Mouse (Mus musculus) liver, adult 2 months (tissue): ENCODE results near the gene Lats2. TPM values are rescaled to one million over a fixed set of nuclear protein-coding genes. Genes with fewer than 3 reads are reported as not detected.
"Not testable (repeated sequence)": the region's sequence is repeated elsewhere in the genome, so short reads cannot be mapped to it uniquely, and the experiment has no call there.

Experiments
- DNase-seq: peaks from one replicate; pipeline ENCODE4 v3.0.0-alpha.2; 2011; ENCODE audit warnings: low read depth, low spot score; ENCODE audit errors: extremely low read depth
- H3K27ac ChIP-seq: fragments of 200-500 bp; replicated peaks from 2 replicates; pipeline ENCODE4 v1.5.1; 2012; ENCODE audit warnings: low read depth, mild to moderate bottlenecking, control low read depth, inconsistent platforms, low read length; ENCODE audit not compliant: insufficient read depth
- H3K27me3 ChIP-seq: fragments of 200-500 bp; 2 replicates; pipeline ENCODE4 v1.6.1; 2012; ENCODE audit warnings: mild to moderate bottlenecking, moderate library complexity, low read length, inconsistent platforms; ENCODE audit not compliant: control insufficient read depth, insufficient read depth
- H3K36me3 ChIP-seq: fragments of 200-500 bp; 2 replicates; pipeline ENCODE4 v1.6.1; 2012; ENCODE audit warnings: low read length, inconsistent platforms; ENCODE audit not compliant: control insufficient read depth, insufficient read depth
- H3K4me1 ChIP-seq: fragments of 200-500 bp; 2 replicates; pipeline ENCODE4 v1.6.1; 2011; ENCODE audit warnings: low read length; ENCODE audit not compliant: control insufficient read depth, insufficient read depth
- H3K4me3 ChIP-seq: fragments of 200-500 bp; 2 replicates; pipeline ENCODE4 v1.5.1; 2011; ENCODE audit warnings: low read depth, mild to moderate bottlenecking, control low read depth, low read length, moderate library complexity; ENCODE audit not compliant: insufficient read depth
- H3K79me2 ChIP-seq: fragments of 200-500 bp; 2 replicates; pipeline ENCODE4 v1.6.1; 2012; ENCODE audit warnings: inconsistent platforms, mild to moderate bottlenecking, low read length, moderate library complexity; ENCODE audit not compliant: control insufficient read depth, insufficient read depth
- H3K9ac ChIP-seq: fragments of 200-500 bp; 2 replicates; pipeline ENCODE4 v1.6.1; 2012; ENCODE audit warnings: low read depth, mild to moderate bottlenecking, control low read depth, inconsistent platforms, low read length
- CTCF ChIP-seq: fragments of 200-500 bp; IDR thresholded peaks from 2 replicates; pipeline ENCODE4 v1.5.1; 2011; ENCODE audit warnings: low read depth, low read length, control low read depth
- POLR2A ChIP-seq: fragments of 200-500 bp; IDR thresholded peaks from 2 replicates; pipeline ENCODE4 v1.6.1; 2011; ENCODE audit warnings: low read length, control low read depth; ENCODE audit not compliant: insufficient read depth; ENCODE audit errors: extremely low read depth
- WGBS: fragments of 180-500 bp; shearing (Covaris S2); methylation state at CpG from one replicate; pipeline ENCODE4 v1.1.7; 2018; 5-methylcytosine and 5-hydroxymethylcytosine counted together
- polyA plus RNA-seq: library from polyadenylated mRNA; depleted of rRNA; stranded (reverse); fragments of >200 nt; gene quantifications from 2 replicates; pipeline ENCODE4 v1.2.3, GENCODE M21; 2012
- total RNA-seq: library from RNA; depleted of rRNA; stranded (reverse); fragments of >200 nt; gene quantifications from 2 replicates; pipeline ENCODE4 v1.2.3, GENCODE M21; 2014

Lats2 gene
- total and polyA plus RNA-seq, 2 experiments: 8.6 to 8.8 TPM

GRCm38 (mm10) chr14:57760447-57761412 is 2.5 kb upstream of the Lats2 start:
- no peaks in the 10 kb centered on the region for H3K79me2 ChIP-seq
- no peak for DNase-seq
- TF ChIP-seq POLR2A: no peak
- no peak for TF ChIP-seq CTCF
- H3K36me3 ChIP-seq: no peaks in the 10 kb centered on the region
- H3K4me3 ChIP-seq: no peak overlapping the region
- H3K27ac ChIP-seq: no peak overlapping the region
- no peaks in the 10 kb centered on the region for H3K4me1 ChIP-seq
- no peaks in the 10 kb centered on the region for H3K27me3 ChIP-seq
- H3K9ac ChIP-seq: no peak overlapping the region
- 83% methylated on average over 10 of the region's 10 CpGs for WGBS

DNA sequence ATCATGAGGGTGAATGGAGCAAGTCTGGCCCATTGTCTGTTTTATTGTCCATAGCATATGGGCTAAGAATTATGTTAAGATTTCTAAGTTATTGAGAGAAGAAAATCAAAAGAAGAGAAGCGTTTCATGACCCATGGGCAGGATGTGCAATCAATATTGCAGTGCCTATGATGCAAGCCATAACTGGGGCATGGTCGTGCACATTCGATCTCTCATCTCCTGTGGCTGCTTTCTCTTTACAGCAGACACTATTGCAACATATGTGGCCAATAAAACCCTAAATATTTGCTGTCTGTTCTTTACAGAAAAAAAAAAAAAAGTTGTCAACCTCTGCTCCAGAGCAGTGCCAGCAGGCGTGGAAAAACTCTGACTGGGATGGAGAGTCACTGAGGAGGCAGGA is 2.1 kb downstream of the Lats2 start:
- Histone ChIP-seq H3K79me2 (no peaks in the 10 kb centered on the region), H3K4me3 (no peak overlapping the region), H3K27ac (no peak overlapping the region), H3K9ac (no peak overlapping the region), H3K36me3 (no peaks in the 10 kb centered on the region), H3K4me1 (peaks cover 2% of the 10 kb centered on the region; the same call in 1 of the 2 replicates), H3K27me3 (no peaks in the 10 kb centered on the region)
- 23% methylated on average over 4 of the region's 4 CpGs for WGBS
- no peak for DNase-seq
- TF ChIP-seq CTCF: no peak
- TF ChIP-seq POLR2A: no peak

DNA sequence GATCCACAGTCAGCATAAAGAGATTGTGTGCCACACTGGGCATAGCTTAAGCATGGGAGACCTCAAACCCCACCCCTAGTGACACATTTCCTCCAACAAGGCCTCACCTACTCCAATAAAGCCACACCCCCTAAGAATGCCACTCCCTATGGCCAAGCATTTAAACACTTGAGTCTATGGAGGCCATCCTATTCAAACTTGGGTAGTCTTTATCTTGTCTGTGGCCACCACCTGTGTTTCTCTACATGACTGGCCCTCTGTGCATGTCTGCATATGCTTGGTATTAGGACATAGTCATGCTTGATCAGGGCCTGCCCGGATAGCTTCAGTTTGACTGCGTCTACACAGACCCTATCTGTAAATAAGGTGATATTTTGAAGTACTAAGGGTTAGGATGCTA is 2.5 kb downstream of the Lats2 start:
- Histone ChIP-seq H3K9ac (no peak overlapping the region), H3K27ac (no peak overlapping the region), H3K27me3 (no peaks in the 10 kb centered on the region), H3K4me3 (no peak overlapping the region), H3K4me1 (peaks cover 2% of the 10 kb centered on the region; the same call in 1 of the 2 replicates), H3K36me3 (no peaks in the 10 kb centered on the region), H3K79me2 (no peaks in the 10 kb centered on the region)
- TF ChIP-seq CTCF (no peak), POLR2A (no peak)
- DNase-seq: no peak
- 46% methylated on average over 2 of the region's 2 CpGs for WGBS

- TF ChIP-seq CTCF (no peak), POLR2A (no peak)
- DNase-seq: no peak
- H3K4me1 ChIP-seq: peaks cover 2% of the 10 kb centered on the region; the same call in 1 of the 2 replicates
- no peaks in the 10 kb centered on the region for H3K36me3 ChIP-seq
- H3K79me2 ChIP-seq: no peaks in the 10 kb centered on the region
- H3K9ac ChIP-seq: no peak overlapping the region
- H3K27me3 ChIP-seq: no peaks in the 10 kb centered on the region
- no peak overlapping the region for H3K4me3 ChIP-seq
- WGBS: 71% methylated on average over 9 of the region's 9 CpGs
- peak overlapping the region; percentile 16; the same call in 1 of the 2 replicates for H3K27ac ChIP-seq
Observed at GRCm38 (mm10) chr14:57753351-57753992, 4.7 kb downstream of the Lats2 start.

GRCm38 (mm10) chr14:57751006-57751405 is 7.2 kb downstream of the Lats2 start:
- H3K9ac ChIP-seq, H3K27me3 ChIP-seq, DNase-seq, H3K4me3 ChIP-seq, H3K27ac ChIP-seq, H3K36me3 ChIP-seq, H3K79me2 ChIP-seq, H3K4me1 ChIP-seq: not testable (repeated sequence)
